Mouse (Mus musculus) heart, adult 11 months (tissue): ENCODE results near the gene Syce1.

ENCODE experiments used
- DNase-seq: peaks from one replicate; pipeline ENCODE4 v3.0.0; 2022

The Syce1 gene

DNA sequence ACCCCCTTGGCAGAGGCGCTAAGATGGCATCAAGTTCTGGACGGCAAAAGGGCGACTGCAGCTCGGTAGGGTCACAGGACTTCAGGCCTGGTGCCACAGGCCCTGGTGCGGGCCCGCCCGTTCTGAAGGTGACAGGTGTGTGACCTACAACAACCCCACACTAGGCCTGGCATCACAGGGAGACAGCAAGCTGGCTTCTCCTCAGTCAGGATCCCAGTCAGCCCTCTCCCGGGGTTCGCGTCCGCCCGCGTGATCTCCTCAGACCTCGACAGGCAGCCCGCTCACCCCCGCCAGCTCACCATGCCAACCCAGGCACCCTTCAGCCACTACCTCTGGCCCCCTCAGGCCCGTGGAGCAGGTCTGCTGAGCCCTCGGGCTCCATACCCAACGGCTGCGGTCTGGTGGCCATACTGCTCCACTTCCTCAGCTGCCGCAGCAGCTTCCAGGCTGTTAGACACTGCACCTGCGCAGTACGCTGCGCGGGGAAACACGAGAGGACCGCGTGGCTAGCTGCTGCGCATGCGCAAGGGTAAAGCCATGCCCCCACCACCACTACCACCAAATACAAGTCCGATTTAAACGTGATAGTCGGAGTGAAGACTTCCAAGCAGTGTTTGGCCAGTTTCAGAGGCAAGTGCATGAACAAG, at the start of gene Syce1:
TSS of gene Syce1 (minus strand) at position 447 of the 647 bp plus-strand sequence.
- DNase-seq = peak; percentile 57

DNA sequence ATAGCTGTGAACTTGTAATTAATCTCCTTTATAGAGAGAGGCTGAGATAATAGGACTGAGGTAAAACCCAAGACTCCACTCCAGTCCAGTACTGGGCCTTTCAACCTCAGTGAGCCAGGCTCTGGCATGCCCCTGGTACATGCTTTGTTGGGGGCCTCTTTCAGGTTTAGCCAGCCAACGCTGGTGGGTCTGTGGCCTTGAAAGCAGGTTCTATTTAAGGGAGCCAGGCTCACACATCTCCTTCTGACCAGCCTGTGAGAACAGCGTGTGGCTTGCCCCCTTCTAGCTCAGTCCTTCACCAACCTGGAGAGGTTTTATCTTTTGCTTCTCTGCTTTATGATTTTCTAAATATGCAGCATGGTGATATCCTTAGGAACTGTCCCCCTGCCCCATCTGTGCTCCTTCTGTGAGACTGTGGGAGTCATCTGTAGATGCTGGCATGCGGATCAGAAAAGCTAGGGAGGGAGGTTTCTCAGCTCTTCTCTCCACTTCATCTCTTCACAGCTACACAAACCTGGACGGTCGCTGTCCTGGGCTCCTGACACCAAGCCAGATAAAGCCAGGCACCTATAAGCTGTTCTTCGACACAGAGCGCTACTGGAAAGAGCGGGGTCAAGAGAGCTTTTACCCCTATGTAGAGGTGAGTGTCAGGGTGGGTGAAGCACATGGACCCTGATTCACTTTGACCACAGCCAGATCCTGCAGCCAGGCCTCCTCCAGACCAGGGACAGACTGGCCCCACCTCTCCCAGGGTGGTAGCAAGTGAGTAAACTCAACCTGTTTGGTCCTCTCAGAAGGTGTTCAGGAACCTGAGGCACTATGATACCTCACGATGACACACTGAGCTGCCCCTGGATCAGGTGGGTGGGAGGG, 48.8 kb upstream of the Syce1 start:
- peak; percentile 79 for DNase-seq

DNA sequence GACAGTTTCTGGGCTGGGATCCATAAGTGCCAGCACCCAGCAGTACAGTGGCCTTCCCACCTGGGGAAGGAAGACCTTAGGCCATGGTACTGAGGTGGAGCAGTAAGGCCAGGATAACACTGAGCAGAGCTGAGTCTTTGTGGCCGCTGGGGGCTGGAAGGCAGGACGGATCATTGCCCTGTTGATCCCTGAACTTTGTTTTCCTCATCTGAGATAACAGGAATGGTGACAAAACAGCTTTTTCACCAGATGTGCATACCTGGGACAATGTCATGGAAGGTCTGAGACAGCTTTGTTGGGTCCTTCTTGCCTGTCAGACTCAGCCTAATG, 48.1 kb upstream of the Syce1 start:
- peak; percentile 64 for DNase-seq

DNA sequence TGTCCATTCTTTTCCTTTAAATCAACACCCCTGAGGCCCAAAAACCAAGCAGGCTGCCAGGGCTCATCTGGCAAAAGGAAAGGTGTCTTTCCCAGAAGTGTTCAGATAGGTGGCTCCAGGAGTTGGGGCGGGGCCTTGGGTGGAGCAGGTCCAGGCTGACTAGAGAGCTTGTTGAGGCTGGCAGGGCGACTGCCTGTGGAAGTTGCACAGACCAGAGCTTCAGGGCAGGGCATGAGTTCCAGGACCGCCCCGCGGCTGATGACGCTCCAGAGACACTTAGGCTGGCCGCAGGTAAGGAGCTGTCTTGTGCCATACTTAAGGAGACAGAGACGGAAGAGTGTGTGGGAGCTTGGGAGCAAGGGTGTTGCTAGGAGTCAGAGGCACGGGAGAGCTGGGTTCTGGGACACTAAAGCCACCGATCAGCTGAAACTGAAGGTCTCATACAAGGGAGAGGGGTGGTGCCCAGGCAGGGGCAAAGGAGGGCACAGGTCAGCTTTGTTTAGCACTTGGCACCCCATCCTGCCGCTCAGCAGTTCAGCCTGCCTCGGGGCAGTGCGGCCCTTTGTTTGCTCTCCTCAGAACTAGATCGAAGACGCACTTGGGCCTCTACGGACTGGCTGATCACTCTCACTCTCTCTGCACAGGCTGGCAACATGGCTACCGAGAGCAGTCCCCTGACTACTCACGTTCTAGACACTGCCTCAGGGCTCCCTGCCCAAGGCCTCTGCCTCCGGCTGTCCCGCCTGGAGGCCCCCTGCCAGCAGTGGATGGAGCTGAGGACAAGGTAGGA, 47.5 kb upstream of the Syce1 start, which contains the start of gene Urah:
TSS of gene Urah (plus strand) at position 51 of the 790 bp plus-strand sequence.
- DNase-seq = peak; percentile 88

DNA sequence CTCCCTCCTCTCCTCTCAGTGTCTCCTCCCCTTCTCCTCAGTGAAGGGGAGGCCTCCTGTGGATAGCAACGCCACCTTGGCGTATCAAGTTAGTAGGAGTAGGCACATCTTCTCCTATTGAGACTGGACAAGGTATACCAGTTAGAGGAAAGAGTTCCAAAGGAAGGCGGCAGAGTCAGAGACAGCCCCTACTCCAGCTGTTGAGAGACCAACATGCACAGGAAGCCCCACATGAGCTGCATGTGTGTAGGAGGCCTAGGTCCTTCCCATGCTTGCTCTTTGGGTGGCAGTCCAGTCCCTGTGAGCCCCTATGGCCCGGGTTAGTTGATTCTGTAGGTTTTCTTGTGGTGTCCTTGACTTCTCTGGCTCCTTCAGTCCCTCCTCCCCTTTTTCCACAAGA, 45.7 kb upstream of the Syce1 start:
- peak; percentile 63 for DNase-seq

DNA sequence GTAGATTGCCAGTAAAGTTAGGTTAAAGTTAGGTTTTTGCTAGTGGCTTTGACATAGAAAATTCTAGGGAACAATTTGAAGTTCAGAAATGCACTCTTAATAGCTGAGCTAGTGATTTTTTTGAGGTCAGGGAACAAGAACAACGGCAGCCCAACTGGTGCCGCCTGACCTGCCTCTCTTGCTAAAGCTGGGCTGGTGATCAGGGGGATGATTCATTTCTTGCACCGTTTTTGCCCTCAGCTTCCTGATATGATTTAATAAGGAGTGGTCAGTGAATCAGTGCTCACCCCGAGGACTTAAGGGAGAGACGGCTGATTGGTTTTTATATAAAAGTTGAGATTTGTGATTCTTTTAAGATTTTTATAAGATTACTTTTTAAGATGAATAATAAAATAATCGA, 43.8 kb upstream of the Syce1 start:
- DNase-seq = peak; percentile 80

DNA sequence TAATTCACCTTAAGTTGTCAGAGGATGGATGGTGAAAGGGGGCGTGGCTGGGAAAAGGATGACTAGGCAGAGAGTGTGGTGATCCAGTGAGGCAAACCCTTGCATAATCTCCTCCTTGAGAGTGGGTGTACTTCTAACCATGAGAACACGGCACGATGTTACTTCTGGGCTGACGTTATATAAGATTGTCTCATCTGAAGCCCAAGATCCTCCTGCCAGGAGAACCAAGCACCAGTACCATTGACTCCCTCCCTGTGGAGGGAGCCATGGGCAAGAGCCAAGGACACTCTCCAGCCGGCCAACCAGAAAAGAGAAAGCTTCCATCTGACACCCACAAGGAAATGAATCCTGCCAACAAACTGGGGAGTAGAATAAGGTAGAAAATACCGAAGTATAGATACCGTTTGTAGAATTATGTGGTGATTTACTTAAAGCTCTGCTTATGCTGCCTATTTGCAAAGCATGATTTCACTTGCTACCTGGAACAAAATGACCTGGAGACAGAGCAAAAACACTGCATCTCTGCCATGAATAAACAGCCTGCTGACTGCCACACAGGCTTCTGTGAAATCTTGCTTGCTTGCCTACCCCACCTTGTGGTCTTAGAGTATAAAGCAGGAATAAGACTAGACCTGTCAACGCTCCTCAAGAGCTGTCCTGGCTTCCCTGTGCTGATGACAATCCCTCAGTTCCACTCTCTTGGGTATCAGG, 40.7 kb upstream of the Syce1 start:
- DNase-seq = peak; percentile 93

DNA sequence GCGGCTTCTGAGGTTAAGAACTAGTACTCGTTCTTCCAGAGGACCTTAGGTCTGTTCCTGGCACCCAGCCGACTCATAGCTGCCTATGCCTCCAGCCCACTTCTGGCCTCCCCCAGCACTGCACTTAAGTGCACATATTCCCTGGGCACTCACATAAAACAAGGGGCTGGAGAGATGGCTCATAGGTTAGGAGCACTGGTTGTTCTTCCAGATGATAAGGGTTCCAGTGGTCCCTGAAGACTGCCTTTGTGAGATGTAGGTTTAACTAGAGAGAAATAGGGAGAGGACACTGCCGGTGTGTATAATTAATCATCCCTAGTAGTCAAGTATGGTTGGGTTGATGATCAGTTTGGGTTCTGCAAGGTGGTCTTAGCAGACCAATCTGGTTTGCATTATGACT, 35.1 kb upstream of the Syce1 start:
- peak; percentile 68 for DNase-seq

DNA sequence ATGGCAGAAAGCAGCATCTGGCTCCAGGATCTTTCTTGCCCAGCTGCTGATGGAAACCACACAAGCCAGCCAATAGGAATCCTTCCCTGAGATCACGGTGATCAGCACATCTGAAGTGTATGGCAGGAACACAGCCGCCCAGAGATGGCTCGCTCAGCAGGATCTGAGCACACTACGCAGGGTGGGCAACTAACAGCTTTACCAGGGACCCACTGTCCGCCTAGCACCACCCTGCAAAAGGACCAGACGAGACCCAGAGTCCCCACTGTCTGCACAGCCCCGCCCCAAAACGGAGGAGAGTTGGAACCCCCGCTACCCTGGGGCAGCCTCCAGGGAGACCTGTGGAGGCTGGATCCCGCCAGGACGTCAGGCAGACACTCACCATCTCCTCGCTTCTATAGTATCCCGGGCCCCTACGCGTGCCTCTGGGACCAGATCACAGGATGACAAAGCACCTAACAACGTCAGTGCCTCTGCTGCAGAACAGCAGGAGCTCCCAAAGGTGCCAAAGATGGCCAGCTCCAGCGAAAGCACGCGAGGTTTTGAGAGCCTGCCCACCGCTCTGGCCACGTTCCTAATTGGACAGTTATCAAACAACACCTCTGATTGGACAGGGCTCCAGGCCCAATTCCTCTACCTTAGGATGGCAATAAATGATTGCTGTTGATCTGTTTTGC, 34.1 kb upstream of the Syce1 start, which contains the start of gene Zfp941:
TSS of gene Zfp941 (minus strand) at position 526 of the 677 bp plus-strand sequence.
- peak; percentile 90 for DNase-seq

DNA sequence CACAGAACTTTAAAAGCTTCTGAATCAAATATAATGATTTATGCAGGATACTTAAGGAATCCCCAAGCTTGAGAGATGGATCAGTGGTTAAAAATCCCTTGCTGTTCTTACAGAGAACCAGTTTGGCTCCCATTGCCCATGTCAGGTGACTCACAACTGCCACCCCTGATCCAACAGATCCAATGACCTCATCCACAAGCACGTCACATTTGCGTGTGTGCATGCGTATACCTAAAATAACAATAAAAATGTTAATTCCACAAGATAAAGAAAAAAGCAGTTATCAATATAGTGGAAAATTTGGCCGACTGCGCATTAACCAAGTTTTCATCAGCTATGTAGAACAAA, 33.6 kb upstream of the Syce1 start:
- peak; percentile 73 for DNase-seq

DNA sequence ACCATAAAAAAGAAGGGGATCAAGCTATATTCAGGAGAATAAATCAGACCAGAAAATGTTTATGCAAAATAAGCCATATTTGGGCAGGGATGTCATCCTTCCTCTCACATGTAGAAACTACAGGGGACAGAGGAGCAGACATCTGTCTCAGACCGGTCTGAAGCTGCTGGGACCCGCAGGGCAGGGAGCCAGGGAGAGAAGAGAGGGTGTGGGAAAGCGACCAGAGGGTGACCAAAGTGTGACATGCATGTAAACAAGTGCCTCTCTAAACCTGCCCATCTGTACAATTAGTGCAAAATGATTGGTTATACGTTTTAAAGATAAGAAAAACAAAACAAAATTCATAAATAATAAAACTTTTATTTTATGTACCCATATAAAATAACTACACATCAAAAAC, 32.5 kb upstream of the Syce1 start:
- peak; percentile 57 for DNase-seq

DNA sequence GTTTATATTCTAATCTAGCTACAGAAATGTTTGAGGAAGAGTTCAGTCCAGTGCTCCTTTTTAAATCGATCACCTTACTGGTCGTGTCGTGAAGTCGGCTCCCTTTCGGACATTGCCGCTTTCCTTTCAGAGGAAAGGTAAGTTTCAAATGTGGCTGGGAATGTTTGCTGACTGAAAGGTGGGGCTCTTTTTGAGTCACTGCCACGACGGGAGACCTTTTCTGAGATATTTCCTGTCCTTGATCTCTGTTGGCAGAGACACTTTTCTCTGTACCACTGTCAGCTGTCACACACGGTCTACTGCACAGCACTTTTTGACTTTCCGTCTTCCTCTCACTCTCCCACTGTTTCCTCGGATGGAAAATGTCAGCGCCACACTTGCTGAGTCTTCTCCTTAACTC, 25.2 kb upstream of the Syce1 start:
- DNase-seq = no peak

DNA sequence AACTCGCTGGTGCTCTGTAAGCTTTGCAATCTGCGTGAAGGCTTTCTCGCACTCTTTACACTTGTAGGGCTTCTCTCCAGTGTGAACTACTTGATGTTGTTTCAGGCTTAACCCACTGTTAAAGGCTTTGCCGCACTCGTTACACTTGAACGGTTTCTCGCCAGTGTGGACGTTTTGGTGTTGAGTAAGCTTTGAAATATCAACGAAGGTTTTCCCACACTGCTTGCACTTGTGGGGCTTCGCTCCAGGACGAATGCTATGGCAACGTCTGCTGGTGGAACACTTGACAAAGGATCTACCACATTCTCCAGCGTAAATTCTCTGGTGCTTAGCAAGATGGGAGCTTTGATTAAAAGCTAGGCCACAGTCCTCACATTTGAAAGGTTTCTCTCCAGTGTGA, 24.1 kb upstream of the Syce1 start:
- DNase-seq = peak; percentile 55

DNA sequence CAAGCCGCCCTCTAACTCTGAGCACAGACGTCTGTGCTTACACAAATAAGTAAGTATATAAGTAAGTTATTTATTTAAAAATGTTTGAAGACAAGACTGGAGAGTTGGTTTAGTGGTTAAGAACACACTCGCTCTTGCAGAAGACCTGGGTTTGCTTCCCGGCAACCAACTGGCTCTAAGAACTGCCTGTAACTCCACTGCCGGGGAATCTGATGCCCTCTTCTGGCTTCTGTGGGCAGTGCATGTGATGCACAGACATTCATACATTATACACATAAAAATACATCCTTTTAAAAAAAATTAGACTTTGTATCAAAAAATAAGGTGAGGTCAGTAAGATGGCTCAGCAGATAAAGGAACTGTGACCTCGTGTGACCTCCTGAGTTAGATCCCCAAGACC, 22.8 kb upstream of the Syce1 start:
- DNase-seq = no peak

DNA sequence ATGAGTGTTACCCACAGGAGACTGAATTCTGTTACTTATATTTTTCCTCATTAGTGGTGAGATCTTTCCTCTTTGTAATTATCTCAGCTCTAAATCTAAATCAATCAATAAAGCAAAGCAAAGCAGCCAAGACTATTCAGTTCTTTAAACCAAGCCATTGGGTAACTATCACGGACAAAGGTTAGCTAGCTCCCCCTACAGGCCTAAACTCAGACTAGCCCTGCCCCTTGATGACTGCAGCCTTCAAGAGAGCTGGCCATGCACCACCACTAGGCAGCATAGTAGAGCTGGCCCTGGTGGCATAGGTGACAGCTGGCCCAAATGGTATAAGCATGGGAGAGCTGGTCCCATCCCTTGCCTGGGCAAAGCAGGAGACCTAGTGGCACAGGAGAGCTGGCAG, 18.1 kb upstream of the Syce1 start:
- no peak for DNase-seq

DNA sequence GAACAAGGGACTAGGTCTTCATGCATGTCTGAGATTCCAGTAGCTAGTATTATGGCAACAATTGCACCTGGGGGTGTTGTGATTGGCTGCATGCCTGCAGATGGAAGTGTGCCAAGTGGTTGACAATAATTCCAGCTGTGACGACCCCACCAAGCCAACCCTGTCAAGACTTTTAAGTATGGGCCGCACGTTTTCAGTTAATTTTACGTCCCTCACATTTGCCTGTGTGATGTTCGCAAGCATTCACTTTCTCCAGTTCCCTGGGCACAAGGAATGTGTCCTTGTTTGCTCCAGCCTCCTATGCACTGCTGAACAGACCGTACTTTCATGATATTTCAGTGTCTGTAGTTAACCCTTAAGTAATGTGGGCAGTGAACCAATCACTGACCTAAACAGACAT, 15.0 kb upstream of the Syce1 start:
- peak; percentile 61 for DNase-seq

DNA sequence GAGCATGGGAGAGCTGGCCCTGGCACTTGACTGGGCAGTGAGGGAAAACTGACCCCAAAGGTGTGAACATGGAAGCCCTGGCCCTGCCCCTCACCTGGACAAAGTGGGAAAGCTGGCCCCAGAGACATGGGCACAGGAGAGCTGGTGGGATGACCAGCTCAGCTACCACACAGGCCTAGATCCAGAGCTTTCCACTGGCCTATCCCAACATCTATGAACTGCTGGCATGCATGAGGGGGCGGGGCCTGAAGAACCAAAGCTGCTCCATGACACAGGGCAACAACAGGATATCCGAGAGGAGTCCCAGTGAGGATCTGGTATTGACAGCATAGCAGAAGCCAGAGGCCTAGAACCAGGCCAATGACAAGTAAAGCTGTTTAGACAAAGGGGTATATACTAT, 10.6 kb upstream of the Syce1 start:
- peak; percentile 76 for DNase-seq

DNA sequence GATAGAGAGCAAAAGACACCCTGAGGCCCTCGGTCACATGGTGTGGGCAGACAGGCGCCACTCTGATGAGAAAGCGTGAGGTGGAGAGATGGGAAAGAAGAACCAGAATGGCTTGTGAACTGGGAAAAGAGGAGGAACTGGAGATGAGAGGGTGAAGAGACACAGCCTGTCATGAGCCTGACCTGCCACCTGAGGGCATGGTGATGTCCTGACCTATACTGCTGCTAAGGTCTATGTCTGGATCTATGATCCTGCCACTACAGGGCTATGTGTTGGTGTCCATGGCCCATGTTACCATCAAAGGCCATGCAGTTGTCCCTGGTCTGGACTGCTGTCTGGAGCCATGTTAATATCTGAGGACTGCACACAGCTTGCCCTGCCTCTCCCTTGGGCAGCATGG, 10.0 kb upstream of the Syce1 start:
- peak; percentile 61 for DNase-seq

DNA sequence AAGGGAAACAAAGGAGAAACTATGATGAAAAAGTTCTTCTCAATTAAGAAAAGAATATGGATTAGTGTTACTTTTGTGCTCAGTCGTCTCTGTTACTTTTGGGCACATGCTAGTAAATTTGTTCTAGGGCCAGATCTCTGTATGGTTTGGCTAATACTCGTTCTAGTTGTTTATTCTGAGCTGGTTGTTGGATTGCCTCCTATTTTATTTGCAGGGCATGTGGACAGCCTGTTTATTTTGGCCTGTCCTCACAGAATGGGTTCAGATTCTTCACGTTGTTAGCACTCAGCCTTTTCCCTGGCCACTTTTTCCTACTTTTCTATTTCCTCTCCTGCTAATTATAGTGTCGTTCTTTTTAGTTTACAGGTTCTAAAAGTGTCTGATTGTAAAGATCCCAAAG, 5.9 kb upstream of the Syce1 start:
- DNase-seq = peak; percentile 4

DNA sequence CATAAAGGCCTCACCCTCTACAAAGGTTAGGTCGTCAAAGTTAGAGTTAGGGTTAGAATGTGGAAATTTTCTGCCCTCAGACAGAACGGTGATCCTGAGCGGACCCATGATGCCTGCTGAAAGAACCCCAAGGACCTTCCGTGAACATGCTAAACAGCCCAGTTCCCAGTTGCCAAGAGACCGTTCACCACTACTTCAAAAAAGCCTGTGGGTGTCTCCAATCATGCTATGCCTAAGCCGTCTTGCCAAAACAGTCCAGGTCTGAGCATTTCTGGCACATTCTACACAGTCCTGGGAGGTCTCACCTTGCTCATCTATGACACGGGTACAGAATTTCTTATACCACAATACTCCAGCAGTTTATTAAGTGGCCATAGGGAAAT, 392 bp upstream of the Syce1 start:
- peak; percentile 21 for DNase-seq

DNA sequence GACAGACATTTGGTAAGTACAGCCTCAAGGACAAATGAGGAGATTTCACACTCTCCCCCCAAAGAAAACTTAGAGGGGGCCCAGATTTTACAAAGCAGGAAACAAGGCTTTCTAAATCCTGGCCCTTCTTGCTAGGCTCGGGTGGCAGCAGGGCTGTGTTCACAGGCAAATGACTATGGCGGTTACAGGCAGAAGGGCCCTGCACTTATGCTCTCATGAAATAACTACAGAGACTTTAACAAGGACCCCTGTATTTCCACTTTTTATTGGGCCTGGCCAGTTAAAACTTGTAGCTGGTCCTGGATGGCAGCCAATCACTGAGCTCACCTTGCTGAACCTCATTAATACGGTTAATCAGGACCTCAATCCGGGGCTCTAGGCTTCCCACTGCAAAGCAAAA, 7.1 kb downstream of the Syce1 start:
- no peak for DNase-seq
